Mouse (Mus musculus): ENCODE results near the gene Myb. TPM values are rescaled to one million over a fixed set of nuclear protein-coding genes. Genes with fewer than 3 reads are reported as not detected.
A peak's percentile ranks its signal among the peaks of the same experiment; 100 is the strongest.

Myb gene
- 1.1 and 1.9 TPM in 2 replicates for polyA plus RNA-seq (2014; fragmentation: Nextera tagmentation; extraction: Ambion mirVana)

- H3K27me3 ChIP-seq (ENCODE audit: control insufficient read depth, insufficient read depth, low read length), result peaks cover 37% of the 10 kb centered on the region
- H3K27ac ChIP-seq (ENCODE audit: low read depth, low read length), result no peak within 1 kb of the TSS
- no peaks in the 10 kb centered on the region for H3K36me3 ChIP-seq (ENCODE audit: control insufficient read depth, insufficient read depth, low read length)
- under 1% methylated on average over 86 of the region's 86 CpGs for WGBS (ENCODE audit: insufficient replicate concordance)
- H3K4me3 ChIP-seq (ENCODE audit: low read depth, low read length), result peak within 1 kb of the TSS; percentile 68
- ATAC-seq (replicated peaks; ENCODE audit: insufficient number of reproducible peaks, low FRiP score, low TSS enrichment), result peak; percentile 46; the same call in 1 of the 2 replicates
- H3K9ac ChIP-seq (ENCODE audit: low read depth, low read length), result peak within 1 kb of the TSS; percentile 75
- peak within 1 kb of the TSS; percentile 100 for H3K4me2 ChIP-seq
- peaks cover 6% of the 10 kb centered on the region for H3K4me1 ChIP-seq (ENCODE audit: control insufficient read depth, insufficient read depth, low read length)
- no peaks in the 10 kb centered on the region for H3K9me3 ChIP-seq (replicated peaks; ENCODE audit: control insufficient read depth, low read length)
Observed at GRCm38 (mm10) chr10:21160537-21161358, at the start of gene Myb. Myb (minus strand) TSS chr10:21160984.

- no peaks in the 10 kb centered on the region for H3K9me3 ChIP-seq (replicated peaks; ENCODE audit: control insufficient read depth, low read length)
- H3K27ac ChIP-seq (ENCODE audit: low read depth, low read length), result no peak overlapping the region
- H3K36me3 ChIP-seq (ENCODE audit: control insufficient read depth, insufficient read depth, low read length), result no peaks in the 10 kb centered on the region
- no peaks in the 10 kb centered on the region for H3K27me3 ChIP-seq (ENCODE audit: control insufficient read depth, insufficient read depth, low read length)
- H3K4me3 ChIP-seq (ENCODE audit: low read depth, low read length), result no peak overlapping the region
- no peaks in the 10 kb centered on the region for H3K4me1 ChIP-seq (ENCODE audit: control insufficient read depth, insufficient read depth, low read length)
- no peak overlapping the region for H3K4me2 ChIP-seq
- no peak for ATAC-seq (replicated peaks; ENCODE audit: insufficient number of reproducible peaks, low FRiP score, low TSS enrichment)
- 64% methylated on average over 1 of the region's 1 CpGs for WGBS (ENCODE audit: insufficient replicate concordance)
- H3K9ac ChIP-seq (ENCODE audit: low read depth, low read length), result no peak overlapping the region
Observed at GRCm38 (mm10) chr10:21207378-21207777, 46.6 kb upstream of the Myb start.

- WGBS (ENCODE audit: insufficient replicate concordance), result 77% methylated on average over 2 of the region's 2 CpGs
- H3K4me2 ChIP-seq, result no peak overlapping the region
- no peak overlapping the region for H3K27ac ChIP-seq (ENCODE audit: low read depth, low read length)
- H3K36me3 ChIP-seq (ENCODE audit: control insufficient read depth, insufficient read depth, low read length), result no peaks in the 10 kb centered on the region
- H3K4me3 ChIP-seq (ENCODE audit: low read depth, low read length), result no peak overlapping the region
- H3K9ac ChIP-seq (ENCODE audit: low read depth, low read length), result no peak overlapping the region
- no peaks in the 10 kb centered on the region for H3K4me1 ChIP-seq (ENCODE audit: control insufficient read depth, insufficient read depth, low read length)
- no peaks in the 10 kb centered on the region for H3K27me3 ChIP-seq (ENCODE audit: control insufficient read depth, insufficient read depth, low read length)
- ATAC-seq (replicated peaks; ENCODE audit: insufficient number of reproducible peaks, low FRiP score, low TSS enrichment), result no peak
- no peaks in the 10 kb centered on the region for H3K9me3 ChIP-seq (replicated peaks; ENCODE audit: control insufficient read depth, low read length)
Observed at GRCm38 (mm10) chr10:21206232-21206631, 45.4 kb upstream of the Myb start.

GRCm38 (mm10) chr10:21204496-21205085, 43.8 kb upstream of the Myb start:
- H3K4me1 ChIP-seq (ENCODE audit: control insufficient read depth, insufficient read depth, low read length), result no peaks in the 10 kb centered on the region
- H3K27me3 ChIP-seq (ENCODE audit: control insufficient read depth, insufficient read depth, low read length), result no peaks in the 10 kb centered on the region
- H3K9me3 ChIP-seq (replicated peaks; ENCODE audit: control insufficient read depth, low read length), result peaks cover 3% of the 10 kb centered on the region; the same call in 1 of the 2 replicates
- WGBS (ENCODE audit: insufficient replicate concordance), result 61% methylated on average over 10 of the region's 10 CpGs
- no peak overlapping the region for H3K27ac ChIP-seq (ENCODE audit: low read depth, low read length)
- ATAC-seq (replicated peaks; ENCODE audit: insufficient number of reproducible peaks, low FRiP score, low TSS enrichment), result no peak
- H3K4me2 ChIP-seq, result no peak overlapping the region
- H3K9ac ChIP-seq (ENCODE audit: low read depth, low read length), result no peak overlapping the region
- H3K36me3 ChIP-seq (ENCODE audit: control insufficient read depth, insufficient read depth, low read length), result no peaks in the 10 kb centered on the region
- no peak overlapping the region for H3K4me3 ChIP-seq (ENCODE audit: low read depth, low read length)

- Histone ChIP-seq H3K4me2 (no peak overlapping the region), H3K9me3 (replicated peaks; ENCODE audit: control insufficient read depth, low read length) (peaks cover 3% of the 10 kb centered on the region; the same call in 1 of the 2 replicates), H3K4me3 (ENCODE audit: low read depth, low read length) (no peak overlapping the region), H3K36me3 (ENCODE audit: control insufficient read depth, insufficient read depth, low read length) (no peaks in the 10 kb centered on the region), H3K27me3 (ENCODE audit: control insufficient read depth, insufficient read depth, low read length) (no peaks in the 10 kb centered on the region), H3K4me1 (ENCODE audit: control insufficient read depth, insufficient read depth, low read length) (no peaks in the 10 kb centered on the region), H3K9ac (ENCODE audit: low read depth, low read length) (no peak overlapping the region), H3K27ac (ENCODE audit: low read depth, low read length) (no peak overlapping the region)
- ATAC-seq (replicated peaks; ENCODE audit: insufficient number of reproducible peaks, low FRiP score, low TSS enrichment), result no peak
- WGBS (ENCODE audit: insufficient replicate concordance), result 76% methylated on average over 5 of the region's 5 CpGs
Observed at GRCm38 (mm10) chr10:21203886-21204285, 43.1 kb upstream of the Myb start.

- WGBS (ENCODE audit: insufficient replicate concordance), result 85% methylated on average over 3 of the region's 3 CpGs
- no peak for ATAC-seq (replicated peaks; ENCODE audit: insufficient number of reproducible peaks, low FRiP score, low TSS enrichment)
- H3K27me3 ChIP-seq (ENCODE audit: control insufficient read depth, insufficient read depth, low read length), result no peaks in the 10 kb centered on the region
Observed at GRCm38 (mm10) chr10:21203461-21203860, 42.7 kb upstream of the Myb start.

GRCm38 (mm10) chr10:21200761-21201160, 40.0 kb upstream of the Myb start:
- no peaks in the 10 kb centered on the region for H3K36me3 ChIP-seq (ENCODE audit: control insufficient read depth, insufficient read depth, low read length)
- H3K9me3 ChIP-seq (replicated peaks; ENCODE audit: control insufficient read depth, low read length), result peaks cover 3% of the 10 kb centered on the region; the same call in 1 of the 2 replicates
- H3K27me3 ChIP-seq (ENCODE audit: control insufficient read depth, insufficient read depth, low read length), result no peaks in the 10 kb centered on the region
- 79% methylated on average over 7 of the region's 7 CpGs for WGBS (ENCODE audit: insufficient replicate concordance)
- H3K27ac ChIP-seq (ENCODE audit: low read depth, low read length), result no peak overlapping the region
- no peaks in the 10 kb centered on the region; the same call in 1 of the 2 replicates for H3K4me1 ChIP-seq (ENCODE audit: control insufficient read depth, insufficient read depth, low read length)
- H3K9ac ChIP-seq (ENCODE audit: low read depth, low read length), result no peak overlapping the region
- no peak overlapping the region for H3K4me3 ChIP-seq (ENCODE audit: low read depth, low read length)
- no peak overlapping the region for H3K4me2 ChIP-seq
- ATAC-seq (replicated peaks; ENCODE audit: insufficient number of reproducible peaks, low FRiP score, low TSS enrichment), result no peak

More at GRCm38 (mm10) chr10:21203461-21203860, 42.7 kb upstream of the Myb start:
- Histone ChIP-seq H3K27ac (ENCODE audit: low read depth, low read length) (no peak overlapping the region), H3K36me3 (ENCODE audit: control insufficient read depth, insufficient read depth, low read length) (no peaks in the 10 kb centered on the region), H3K9ac (ENCODE audit: low read depth, low read length) (no peak overlapping the region), H3K9me3 (replicated peaks; ENCODE audit: control insufficient read depth, low read length) (peaks cover 3% of the 10 kb centered on the region; the same call in 1 of the 2 replicates), H3K4me2 (no peak overlapping the region), H3K4me3 (ENCODE audit: low read depth, low read length) (no peak overlapping the region), H3K4me1 (ENCODE audit: control insufficient read depth, insufficient read depth, low read length) (no peaks in the 10 kb centered on the region)

- no peaks in the 10 kb centered on the region for H3K36me3 ChIP-seq (ENCODE audit: control insufficient read depth, insufficient read depth, low read length)
Observed at GRCm38 (mm10) chr10:21200322-21200721, 39.5 kb upstream of the Myb start.

More at GRCm38 (mm10) chr10:21200322-21200721, 39.5 kb upstream of the Myb start:
- no peak for ATAC-seq (replicated peaks; ENCODE audit: insufficient number of reproducible peaks, low FRiP score, low TSS enrichment)
- Histone ChIP-seq H3K4me2 (no peak overlapping the region), H3K27ac (ENCODE audit: low read depth, low read length) (no peak overlapping the region), H3K4me1 (ENCODE audit: control insufficient read depth, insufficient read depth, low read length) (no peaks in the 10 kb centered on the region; the same call in 1 of the 2 replicates), H3K27me3 (ENCODE audit: control insufficient read depth, insufficient read depth, low read length) (no peaks in the 10 kb centered on the region), H3K4me3 (ENCODE audit: low read depth, low read length) (no peak overlapping the region), H3K9ac (ENCODE audit: low read depth, low read length) (no peak overlapping the region), H3K9me3 (replicated peaks; ENCODE audit: control insufficient read depth, low read length) (peaks cover 3% of the 10 kb centered on the region; the same call in 1 of the 2 replicates)

Data from heart, embryonic 11.5 days (tissue).